Mouse (Mus musculus): Measurements from ENCODE around the gene Nfxl1. TPM values are rescaled to one million over a fixed set of nuclear protein-coding genes. Genes with fewer than 3 reads are reported as not detected.
"Not testable (repeated sequence)": the region's sequence is repeated elsewhere in the genome, so short reads cannot be mapped to it uniquely, and the experiment has no call there.

Nfxl1 gene
- 11.2 and 13.8 TPM in 2 replicates for polyA plus RNA-seq (2015; fragmentation: Nextera tagmentation; extraction: Ambion mirVana)

DNA sequence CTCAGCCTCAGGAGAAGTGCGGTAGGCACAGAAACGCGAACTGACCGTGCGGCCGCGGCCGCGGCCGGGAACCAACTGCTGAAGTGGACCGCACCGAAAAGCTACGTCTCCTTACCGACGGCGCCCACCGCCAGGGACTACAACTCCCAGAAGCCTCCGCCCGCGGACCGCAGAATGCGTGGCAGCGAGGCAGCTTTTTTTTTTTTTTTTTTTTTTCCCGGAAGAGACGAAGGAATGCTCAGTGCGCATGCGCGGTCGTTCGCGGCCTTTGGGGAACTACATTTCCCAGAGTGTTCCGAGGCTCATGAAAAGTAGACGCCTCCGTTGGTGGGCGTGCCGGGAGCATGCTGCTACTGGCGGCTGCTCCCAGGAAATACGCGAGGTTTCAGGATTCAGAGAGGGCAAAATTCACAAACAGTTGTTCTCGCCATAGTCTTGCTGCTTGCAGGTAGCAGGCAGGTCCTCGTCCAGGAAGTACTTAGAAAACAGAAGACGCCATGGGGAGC is at the start of gene Nfxl1:
Gene Nfxl1, minus strand, starts transcription at position 141 of the 506 bp plus-strand sequence.
- whole genome bisulfite sequencing, result under 1% methylated on average over 42 of the region's 42 CpGs
- Histone ChIP-seq H3K4me3 (ENCODE audit: low read depth, low read length) (peak within 1 kb of the TSS; percentile 81), H3K9me3 (replicated peaks; ENCODE audit: control insufficient read depth, low read length, poor library complexity, severe bottlenecking) (no peaks in the 10 kb centered on the region), H3K4me2 (ENCODE audit: low read length) (peak within 1 kb of the TSS; percentile 91), H3K36me3 (ENCODE audit: control insufficient read depth, insufficient read depth, low read length) (peaks cover 5% of the 10 kb centered on the region; the same call in 1 of the 2 replicates), H3K27ac (ENCODE audit: low read length) (peak within 1 kb of the TSS; percentile 85), H3K4me1 (ENCODE audit: control insufficient read depth, insufficient read depth, low read length) (peaks cover 10% of the 10 kb centered on the region), H3K27me3 (ENCODE audit: control insufficient read depth, insufficient read depth, low read depth, low read length) (no peaks in the 10 kb centered on the region), H3K9ac (ENCODE audit: low read depth, low read length) (peak within 1 kb of the TSS; percentile 93)
- ATAC-seq, result peak; percentile 98

DNA sequence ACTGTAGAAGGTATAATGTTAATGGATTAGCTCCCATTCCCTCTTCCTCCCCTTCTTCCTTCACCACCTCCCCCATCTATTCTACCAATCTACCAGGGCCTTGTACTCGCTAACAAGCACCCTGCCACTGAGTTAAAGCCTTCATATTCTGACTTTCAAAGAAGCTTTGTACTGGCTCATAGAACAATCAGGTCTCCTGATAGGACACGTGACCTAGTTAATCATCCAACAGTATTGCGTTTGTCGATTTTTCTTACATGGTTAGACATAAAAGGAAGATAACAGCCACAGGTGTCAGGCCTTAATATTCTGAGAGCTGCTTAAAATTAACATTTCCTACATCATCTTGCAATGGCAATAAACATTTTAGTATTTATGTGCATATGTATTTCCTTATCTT is 43.7 kb upstream of the Nfxl1 start:
- no peak overlapping the region for H3K4me3 ChIP-seq (ENCODE audit: low read depth, low read length)
- H3K27me3 ChIP-seq (ENCODE audit: control insufficient read depth, insufficient read depth, low read depth, low read length), result no peaks in the 10 kb centered on the region
- H3K4me1 ChIP-seq (ENCODE audit: control insufficient read depth, insufficient read depth, low read length), result no peaks in the 10 kb centered on the region
- H3K9me3 ChIP-seq (replicated peaks; ENCODE audit: control insufficient read depth, low read length, poor library complexity, severe bottlenecking), result peaks cover 3% of the 10 kb centered on the region; the same call in 1 of the 2 replicates
- no peak overlapping the region for H3K9ac ChIP-seq (ENCODE audit: low read depth, low read length)
- H3K36me3 ChIP-seq (ENCODE audit: control insufficient read depth, insufficient read depth, low read length), result no peaks in the 10 kb centered on the region
- 90% methylated on average over 4 of the region's 4 CpGs for WGBS
- H3K4me2 ChIP-seq (ENCODE audit: low read length), result no peak overlapping the region
- no peak overlapping the region for H3K27ac ChIP-seq (ENCODE audit: low read length)
- no peak for ATAC-seq

DNA sequence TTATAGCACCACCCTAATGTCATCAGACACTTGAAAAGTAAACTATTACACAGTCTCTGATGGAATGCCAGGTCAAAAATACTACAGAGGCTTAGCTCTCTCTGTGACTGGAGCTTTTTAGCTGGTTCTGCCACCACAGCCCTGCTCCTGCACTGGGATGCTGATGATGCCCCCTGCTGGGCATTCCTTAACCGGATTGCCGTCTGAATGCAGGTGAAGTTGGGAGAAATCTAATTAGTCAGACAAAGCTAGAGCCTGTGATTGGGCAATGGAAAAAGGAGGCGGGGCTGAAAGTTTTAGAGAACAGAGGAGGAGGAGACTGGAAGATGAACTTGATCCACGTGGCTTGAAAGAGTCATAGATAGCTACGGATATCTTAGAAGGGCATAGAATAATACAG is 41.5 kb upstream of the Nfxl1 start:
- peaks cover 3% of the 10 kb centered on the region; the same call in 1 of the 2 replicates for H3K9me3 ChIP-seq (replicated peaks; ENCODE audit: control insufficient read depth, low read length, poor library complexity, severe bottlenecking)
- H3K4me3 ChIP-seq (ENCODE audit: low read depth, low read length), result no peak overlapping the region
- ATAC-seq, result no peak
- no peaks in the 10 kb centered on the region for H3K36me3 ChIP-seq (ENCODE audit: control insufficient read depth, insufficient read depth, low read length)
- H3K4me1 ChIP-seq (ENCODE audit: control insufficient read depth, insufficient read depth, low read length), result no peaks in the 10 kb centered on the region
- WGBS, result 7% methylated on average over 5 of the region's 5 CpGs
- H3K9ac ChIP-seq (ENCODE audit: low read depth, low read length), result no peak overlapping the region
- no peaks in the 10 kb centered on the region for H3K27me3 ChIP-seq (ENCODE audit: control insufficient read depth, insufficient read depth, low read depth, low read length)
- no peak overlapping the region for H3K4me2 ChIP-seq (ENCODE audit: low read length)
- no peak overlapping the region for H3K27ac ChIP-seq (ENCODE audit: low read length)

DNA sequence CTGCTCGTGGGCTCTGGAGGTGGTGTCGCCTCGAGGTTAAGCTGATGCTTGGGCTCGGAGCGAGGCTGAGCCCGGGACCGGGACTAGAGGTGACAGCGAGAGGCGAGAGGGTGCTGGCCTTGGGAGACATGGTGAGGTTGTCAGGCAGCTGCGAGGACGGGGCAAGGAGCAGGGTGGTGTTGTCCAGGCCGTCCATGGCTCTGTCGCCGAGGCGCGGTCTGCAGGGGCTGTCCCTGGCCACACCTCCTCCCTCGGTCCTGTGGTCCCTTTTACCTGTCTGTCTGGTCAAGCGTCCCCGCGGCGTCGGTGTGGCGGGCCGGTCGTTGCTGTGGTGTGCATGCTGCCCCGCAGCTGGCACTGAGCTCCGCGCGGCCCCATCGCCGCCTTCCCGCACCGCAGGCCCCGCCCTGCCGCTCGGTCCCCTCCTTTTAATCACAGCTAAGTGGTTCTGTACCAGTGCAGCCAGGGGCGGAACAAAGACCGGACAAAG is 27.8 kb upstream of the Nfxl1 start, which contains the start of gene Gm5868:
Gene Gm5868, minus strand, starts transcription at position 360 of the 490 bp plus-strand sequence.
- ATAC-seq, result peak; percentile 83
- H3K9ac ChIP-seq (ENCODE audit: low read depth, low read length), result peak within 1 kb of the TSS; percentile 60
- no peaks in the 10 kb centered on the region for H3K9me3 ChIP-seq (replicated peaks; ENCODE audit: control insufficient read depth, low read length, poor library complexity, severe bottlenecking)
- H3K27ac ChIP-seq (ENCODE audit: low read length), result no peak within 1 kb of the TSS
- no peaks in the 10 kb centered on the region for H3K36me3 ChIP-seq (ENCODE audit: control insufficient read depth, insufficient read depth, low read length)
- peak within 1 kb of the TSS; percentile 62 for H3K4me2 ChIP-seq (ENCODE audit: low read length)
- 2% methylated on average over 37 of the region's 38 CpGs for WGBS
- no peaks in the 10 kb centered on the region; the same call in 1 of the 2 replicates for H3K4me1 ChIP-seq (ENCODE audit: control insufficient read depth, insufficient read depth, low read length)
- H3K4me3 ChIP-seq (ENCODE audit: low read depth, low read length), result peak within 1 kb of the TSS; percentile 39
- H3K27me3 ChIP-seq (ENCODE audit: control insufficient read depth, insufficient read depth, low read depth, low read length), result no peaks in the 10 kb centered on the region

DNA sequence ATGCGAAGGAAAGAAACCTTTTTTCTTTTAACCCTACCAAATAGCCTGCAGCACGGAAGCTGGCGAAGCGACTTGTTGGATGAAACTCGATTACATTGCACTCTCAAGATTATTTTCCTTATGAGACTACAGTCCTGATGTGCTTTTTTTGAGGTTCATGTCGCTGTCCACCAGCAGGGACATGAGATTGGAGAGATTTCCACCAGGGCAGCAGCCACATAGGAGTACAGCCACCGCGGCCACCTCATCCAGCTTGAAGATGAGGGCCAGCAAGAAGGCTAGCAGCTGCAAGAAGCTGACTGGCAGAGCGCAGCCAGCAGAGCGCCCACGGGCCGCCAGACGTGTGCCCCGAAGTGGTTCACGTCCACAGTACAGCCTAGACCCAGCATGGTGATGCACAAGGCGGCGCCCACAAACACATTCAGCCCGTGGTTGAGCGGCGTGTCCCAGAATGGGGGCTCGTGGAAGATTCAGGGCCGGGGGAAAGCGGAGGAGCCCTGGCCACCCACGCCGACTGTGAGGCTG is 27.2 kb upstream of the Nfxl1 start:
- peak overlapping the region; percentile 60 for H3K9ac ChIP-seq (ENCODE audit: low read depth, low read length)
- peak overlapping the region; percentile 62 for H3K4me2 ChIP-seq (ENCODE audit: low read length)
- H3K27me3 ChIP-seq (ENCODE audit: control insufficient read depth, insufficient read depth, low read depth, low read length); H3K36me3 ChIP-seq (ENCODE audit: control insufficient read depth, insufficient read depth, low read length); H3K27ac ChIP-seq (ENCODE audit: low read length); H3K9me3 ChIP-seq (replicated peaks; ENCODE audit: control insufficient read depth, low read length, poor library complexity, severe bottlenecking); H3K4me1 ChIP-seq (ENCODE audit: control insufficient read depth, insufficient read depth, low read length): not testable (repeated sequence)
- H3K4me3 ChIP-seq (ENCODE audit: low read depth, low read length), result peak overlapping the region; percentile 39
- peak; percentile 73 for ATAC-seq
- 43% methylated on average over 25 of the region's 25 CpGs for WGBS

DNA sequence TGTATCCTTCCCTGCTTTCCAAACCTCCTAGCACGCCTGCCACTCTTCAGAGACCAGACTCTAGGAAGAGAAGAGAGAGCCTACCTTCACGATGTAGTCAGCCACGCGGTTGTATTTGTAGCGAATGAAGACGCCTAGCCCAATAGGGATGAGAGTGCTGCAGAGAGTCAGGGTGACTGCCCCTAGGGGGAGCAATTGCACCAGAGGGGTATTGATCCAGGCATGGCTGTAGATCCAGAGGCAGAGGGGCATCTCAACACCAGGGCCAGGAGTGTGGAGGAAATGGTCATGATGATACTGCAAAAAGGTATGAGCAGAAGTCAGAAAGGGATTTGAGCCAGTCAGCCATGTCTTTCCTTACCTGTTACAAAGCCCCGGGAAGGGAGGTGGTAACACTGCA is 26.6 kb upstream of the Nfxl1 start:
- H3K9me3 ChIP-seq (replicated peaks; ENCODE audit: control insufficient read depth, low read length, poor library complexity, severe bottlenecking); H3K9ac ChIP-seq (ENCODE audit: low read depth, low read length); H3K4me3 ChIP-seq (ENCODE audit: low read depth, low read length); H3K4me2 ChIP-seq (ENCODE audit: low read length); H3K4me1 ChIP-seq (ENCODE audit: control insufficient read depth, insufficient read depth, low read length); H3K27me3 ChIP-seq (ENCODE audit: control insufficient read depth, insufficient read depth, low read depth, low read length); H3K36me3 ChIP-seq (ENCODE audit: control insufficient read depth, insufficient read depth, low read length); H3K27ac ChIP-seq (ENCODE audit: low read length): not testable (repeated sequence)
- ATAC-seq, result peak; percentile 50; the same call in 1 of the 2 replicates
- 48% methylated on average over 7 of the region's 7 CpGs for WGBS

DNA sequence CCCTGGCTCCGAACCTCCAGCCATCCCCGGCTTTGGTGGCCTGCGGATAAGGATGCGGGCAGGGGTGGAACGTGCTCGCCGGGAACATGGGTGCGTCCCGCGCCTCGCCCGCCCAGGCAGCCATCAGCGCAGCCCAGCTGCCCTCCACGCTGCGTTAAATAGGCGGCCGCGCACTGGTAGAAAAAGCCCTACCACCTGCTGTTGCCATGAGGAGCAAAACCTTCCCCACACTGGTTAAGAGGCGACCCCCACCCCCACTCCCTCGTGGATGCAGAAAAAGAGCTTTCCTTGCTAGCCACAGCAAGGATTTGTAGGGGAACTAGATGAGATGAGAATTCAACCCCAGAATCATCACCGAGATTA is 21.5 kb upstream of the Nfxl1 start, which contains the start of gene Zar1:
Gene Zar1, minus strand, starts transcription at position 285 of the 363 bp plus-strand sequence.
- H3K4me1 ChIP-seq (ENCODE audit: control insufficient read depth, insufficient read depth, low read length); H3K27me3 ChIP-seq (ENCODE audit: control insufficient read depth, insufficient read depth, low read depth, low read length); H3K27ac ChIP-seq (ENCODE audit: low read length); H3K9me3 ChIP-seq (replicated peaks; ENCODE audit: control insufficient read depth, low read length, poor library complexity, severe bottlenecking); ATAC-seq; H3K36me3 ChIP-seq (ENCODE audit: control insufficient read depth, insufficient read depth, low read length): not testable (repeated sequence)
- Histone ChIP-seq H3K4me2 (ENCODE audit: low read length) (peak within 1 kb of the TSS; percentile 63), H3K4me3 (ENCODE audit: low read depth, low read length) (peak within 1 kb of the TSS; percentile 43), H3K9ac (ENCODE audit: low read depth, low read length) (peak within 1 kb of the TSS; percentile 57; the same call in 1 of the 2 replicates)
- 7% methylated on average over 16 of the region's 21 CpGs for WGBS

DNA sequence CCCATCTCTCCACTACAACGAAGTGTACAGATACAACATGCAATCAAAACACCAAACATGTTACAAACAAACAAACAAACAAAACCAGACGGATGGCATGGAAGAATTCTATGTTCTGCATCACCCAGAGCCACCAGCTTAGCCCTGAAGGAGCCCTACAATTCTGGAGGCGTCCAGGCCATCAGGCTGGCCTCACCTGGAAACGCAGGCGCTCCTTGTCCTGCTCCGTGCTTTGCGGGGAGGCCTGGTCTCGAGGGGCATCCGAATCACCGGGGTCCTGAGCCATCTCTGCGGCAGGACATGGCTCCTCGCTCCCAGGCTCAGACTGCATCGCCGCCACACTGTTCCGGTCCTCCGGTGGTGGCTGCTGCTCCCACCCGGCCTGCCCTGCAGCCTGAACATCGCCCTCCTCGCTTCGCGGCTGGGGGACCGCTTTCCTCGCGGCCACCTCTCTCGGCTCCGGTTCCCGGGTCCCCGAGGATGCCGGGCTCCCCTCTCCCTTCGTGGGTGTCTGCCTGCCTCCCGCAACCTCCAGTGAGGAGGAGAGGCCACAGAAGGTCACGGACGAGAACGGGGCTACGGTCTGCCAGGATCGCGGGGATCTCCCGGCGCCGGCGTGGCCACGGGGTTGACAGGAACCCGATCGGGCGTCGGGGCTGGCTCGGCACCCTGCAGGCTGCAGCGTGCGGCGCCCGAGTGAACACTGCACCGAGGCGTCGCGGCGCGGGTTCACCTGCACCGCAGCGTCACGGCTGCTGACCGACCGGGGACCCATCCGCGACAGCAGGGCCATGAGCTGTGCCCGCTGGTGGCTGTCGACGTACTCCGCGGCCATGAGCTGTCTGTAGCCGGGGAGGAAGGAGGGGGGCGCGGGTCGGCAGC is 20.8 kb upstream of the Nfxl1 start:
- not testable (repeated sequence) for H3K27ac ChIP-seq (ENCODE audit: low read length); H3K27me3 ChIP-seq (ENCODE audit: control insufficient read depth, insufficient read depth, low read depth, low read length); H3K9me3 ChIP-seq (replicated peaks; ENCODE audit: control insufficient read depth, low read length, poor library complexity, severe bottlenecking); H3K4me1 ChIP-seq (ENCODE audit: control insufficient read depth, insufficient read depth, low read length); H3K36me3 ChIP-seq (ENCODE audit: control insufficient read depth, insufficient read depth, low read length)
- WGBS, result 5% methylated on average over 40 of the region's 73 CpGs
- H3K4me2 ChIP-seq (ENCODE audit: low read length), result peak overlapping the region; percentile 63
- H3K9ac ChIP-seq (ENCODE audit: low read depth, low read length), result peak overlapping the region; percentile 57; the same call in 1 of the 2 replicates
- peak; percentile 83 for ATAC-seq
- H3K4me3 ChIP-seq (ENCODE audit: low read depth, low read length), result peak overlapping the region; percentile 43

DNA sequence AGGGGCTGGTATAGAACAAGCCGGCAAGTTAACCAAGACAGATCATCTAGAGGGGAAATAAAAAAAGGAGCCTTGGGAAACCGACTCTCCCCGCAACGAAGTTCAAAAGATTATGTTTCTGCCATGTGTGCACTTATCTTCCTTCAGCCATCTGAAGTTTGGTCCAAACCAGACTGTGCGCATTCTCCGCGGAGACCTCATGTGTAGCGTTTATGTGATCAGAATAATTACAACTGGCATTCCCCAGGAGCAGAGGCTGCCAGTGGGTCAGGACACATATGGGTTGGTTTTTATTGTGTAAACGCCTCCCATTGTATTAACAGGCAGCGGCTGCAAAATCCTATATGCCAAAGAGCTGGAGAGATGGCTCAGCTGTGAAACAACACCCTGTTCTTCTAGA is 20.1 kb upstream of the Nfxl1 start:
- not testable (repeated sequence) for H3K36me3 ChIP-seq (ENCODE audit: control insufficient read depth, insufficient read depth, low read length); ATAC-seq; H3K27me3 ChIP-seq (ENCODE audit: control insufficient read depth, insufficient read depth, low read depth, low read length); H3K4me1 ChIP-seq (ENCODE audit: control insufficient read depth, insufficient read depth, low read length); H3K27ac ChIP-seq (ENCODE audit: low read length); H3K9me3 ChIP-seq (replicated peaks; ENCODE audit: control insufficient read depth, low read length, poor library complexity, severe bottlenecking); H3K4me3 ChIP-seq (ENCODE audit: low read depth, low read length); H3K9ac ChIP-seq (ENCODE audit: low read depth, low read length)
- peak overlapping the region; percentile 9; the same call in 1 of the 2 replicates for H3K4me2 ChIP-seq (ENCODE audit: low read length)
- WGBS, result 18% methylated on average over 10 of the region's 10 CpGs

Data from midbrain, embryonic 16.5 days (tissue).